Mouse (Mus musculus): Measurements from ENCODE around the gene Polr2f.

Gene Polr2f

DNA sequence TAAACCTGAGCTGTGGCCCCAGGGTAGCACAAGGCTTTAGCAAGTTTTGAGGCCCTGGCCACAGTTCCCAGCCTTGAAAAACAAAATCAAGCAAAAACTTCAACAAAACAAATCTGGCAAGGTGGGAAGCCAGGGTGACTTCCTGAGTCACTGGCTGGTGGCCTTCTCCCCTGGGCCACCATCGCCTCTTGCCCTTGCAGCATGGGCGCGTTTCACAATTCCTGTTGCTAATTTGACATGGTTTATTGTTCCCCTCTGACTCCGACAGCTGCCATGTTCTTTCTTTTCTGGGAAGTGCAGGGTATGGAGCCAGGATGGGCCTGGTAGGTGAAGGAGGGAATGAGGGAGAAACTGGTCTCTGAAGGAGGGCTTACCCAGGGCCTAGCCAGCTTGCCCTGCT, 18.7 kb upstream of the Polr2f start:
- no peak for DNase-seq (ENCODE audit: low read depth, low spot score)

DNA sequence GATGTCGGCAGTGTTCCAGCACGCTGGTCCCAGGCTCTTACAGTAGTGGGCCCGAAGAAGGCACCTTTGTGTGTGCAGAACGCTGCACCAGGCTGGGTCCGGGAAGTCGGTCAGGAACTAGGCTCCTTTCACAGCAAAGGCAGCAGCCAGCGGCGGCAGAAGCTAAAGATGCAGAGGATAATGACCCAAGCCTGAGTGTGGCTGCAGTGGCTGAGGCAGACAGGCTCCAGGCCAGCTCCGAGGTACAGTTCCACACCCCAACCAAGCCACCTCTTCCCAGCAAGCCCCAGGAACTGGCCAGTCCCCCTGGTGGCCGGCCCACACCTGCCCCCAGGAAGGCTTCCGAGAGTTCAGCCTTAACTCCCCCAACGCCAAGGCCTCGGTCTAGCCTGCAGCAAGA, 18.3 kb upstream of the Polr2f start:
- no peak for DNase-seq (ENCODE audit: low read depth, low spot score)

DNA sequence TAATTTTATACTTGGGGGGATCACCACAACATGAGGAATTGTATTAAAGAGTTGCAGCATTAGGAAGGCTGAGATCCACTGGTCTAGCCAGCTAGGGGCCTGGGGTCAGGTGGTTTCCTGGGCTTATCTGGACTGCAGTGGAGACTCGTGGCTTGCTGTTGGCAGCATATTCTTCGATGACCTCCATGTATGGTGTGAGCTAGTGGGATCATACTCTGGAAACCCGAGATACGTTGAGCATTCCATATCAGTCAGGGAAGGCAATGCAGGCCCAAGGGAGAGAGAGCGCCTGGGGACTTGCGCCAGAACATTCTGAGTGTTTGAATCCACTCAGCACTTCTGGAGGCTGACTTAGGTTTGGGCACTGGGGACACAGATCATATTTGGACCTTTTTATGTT, 17.1 kb upstream of the Polr2f start:
- DNase-seq (ENCODE audit: low read depth, low spot score) = no peak

DNA sequence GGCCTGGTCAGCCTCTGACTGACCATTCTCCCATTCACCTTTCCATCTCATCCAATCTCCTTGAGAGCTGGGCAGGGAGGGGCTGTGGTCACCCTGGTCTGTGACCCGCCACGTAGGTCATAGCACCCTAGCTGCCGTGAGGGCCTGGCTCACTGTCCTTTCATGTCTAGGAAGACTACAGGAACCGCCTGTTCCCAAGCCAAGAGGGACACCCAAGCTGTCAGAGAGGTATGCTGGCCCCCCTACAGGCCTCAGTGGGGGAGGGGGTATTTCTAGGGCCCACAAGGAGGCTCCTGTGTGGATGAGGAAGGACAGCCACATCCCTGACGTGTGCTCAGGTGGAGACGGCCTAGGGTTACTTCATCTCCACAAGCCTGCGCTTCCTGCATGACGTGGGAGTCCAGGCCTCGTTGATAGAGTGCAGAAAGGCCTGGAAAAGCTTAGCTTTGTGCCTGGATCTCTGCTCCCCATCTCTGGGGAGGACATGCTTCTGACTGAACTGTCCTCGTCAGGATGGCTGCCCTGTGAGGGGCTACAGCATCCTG, 16.4 kb upstream of the Polr2f start:
- DNase-seq (ENCODE audit: low read depth, low spot score) = no peak

DNA sequence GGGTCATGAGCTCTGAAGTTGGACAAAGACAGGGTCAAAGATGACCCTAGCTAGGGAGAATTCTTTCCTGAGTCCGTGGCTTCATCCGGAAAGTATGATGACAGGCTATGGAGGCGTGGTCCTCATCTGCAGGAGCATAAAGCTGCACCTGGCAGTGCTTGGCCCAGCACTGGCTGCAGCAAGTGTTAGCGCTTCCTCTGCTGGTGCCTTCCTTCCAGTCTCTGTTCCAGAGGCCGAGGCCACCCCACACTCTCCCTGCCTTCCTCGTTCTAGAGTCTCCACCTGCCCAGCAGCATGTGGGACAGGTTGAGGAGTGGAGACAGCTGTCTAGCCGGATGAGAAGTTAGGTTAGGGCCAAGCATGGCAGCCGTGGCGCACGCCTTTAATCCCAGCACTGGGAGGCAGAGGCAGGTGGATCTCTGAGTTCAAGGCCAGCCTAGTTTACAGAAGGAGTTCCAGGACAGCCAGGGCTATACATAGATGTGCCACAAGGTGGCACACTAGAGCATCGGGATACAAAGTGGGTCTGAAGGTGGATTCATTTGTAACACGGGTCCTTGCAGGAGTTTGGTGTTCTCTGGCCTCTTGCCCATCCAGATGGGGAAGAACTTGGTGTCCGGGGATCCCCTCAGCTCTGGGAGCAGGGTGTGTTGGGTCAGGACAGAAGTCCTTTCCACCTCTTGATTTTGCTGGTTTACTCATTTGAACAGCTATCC, 14.4 kb upstream of the Polr2f start:
- peak; percentile 94 for DNase-seq (ENCODE audit: low read depth, low spot score)

DNA sequence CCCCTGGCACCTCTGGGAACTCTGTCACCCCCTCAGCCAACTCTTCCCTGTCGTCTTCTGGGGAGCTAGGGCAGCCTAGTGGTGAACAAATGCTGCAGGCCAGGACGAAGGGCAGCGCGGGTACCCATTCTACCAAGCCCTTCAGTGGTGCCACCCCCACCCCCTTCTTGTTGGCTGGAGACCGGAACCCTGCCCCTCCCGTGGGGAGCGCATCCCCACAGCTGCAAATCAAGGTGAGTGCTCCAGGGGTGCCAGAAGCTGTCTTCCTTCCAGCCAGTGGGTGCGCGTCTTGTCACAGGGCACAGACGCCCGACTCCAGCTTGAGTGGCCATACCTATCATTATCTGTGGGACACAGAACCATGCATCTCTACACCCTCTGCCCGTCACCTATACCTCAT, 13.7 kb upstream of the Polr2f start:
- no peak for DNase-seq (ENCODE audit: low read depth, low spot score)

DNA sequence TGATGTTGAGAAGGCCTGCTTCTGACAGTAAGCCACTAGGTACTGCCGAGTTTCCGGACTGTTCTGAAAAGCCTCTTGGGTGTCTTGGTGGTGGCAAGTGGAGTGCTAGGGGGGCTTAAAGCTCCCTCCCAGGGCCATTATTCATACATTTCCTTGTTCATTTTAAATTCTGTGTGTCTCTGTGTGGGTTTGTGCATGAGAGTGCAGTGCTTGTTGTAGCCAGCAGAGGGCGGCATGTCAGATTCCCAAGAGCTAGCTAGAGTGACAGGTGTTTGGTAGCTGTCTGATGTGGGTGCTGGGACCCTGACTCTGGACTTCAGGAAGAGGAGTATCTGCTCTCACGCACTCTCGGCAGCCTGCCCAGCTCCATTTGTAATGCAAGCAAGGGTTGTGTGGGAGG, 12.6 kb upstream of the Polr2f start:
- peak; percentile 84 for DNase-seq (ENCODE audit: low read depth, low spot score)

DNA sequence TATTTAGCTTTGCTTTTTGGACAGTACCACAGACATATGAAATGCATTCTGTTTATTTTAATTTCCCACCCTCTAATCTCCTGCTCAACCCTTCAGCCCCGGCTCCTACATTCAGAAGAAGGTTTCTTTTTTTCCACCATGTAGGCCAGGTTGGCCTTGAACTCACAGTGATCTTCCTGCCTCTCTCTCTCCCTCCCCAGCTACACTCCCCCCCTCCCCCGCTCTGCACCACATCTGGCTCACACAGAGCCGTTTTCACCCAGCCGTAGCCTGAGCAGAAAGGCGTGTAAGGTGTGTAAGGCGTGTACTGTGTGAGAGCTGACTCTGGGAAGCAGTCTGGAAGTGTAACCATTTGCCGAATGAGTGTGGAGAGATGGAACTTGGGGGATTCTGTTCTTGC, 11.5 kb upstream of the Polr2f start:
- DNase-seq (ENCODE audit: low read depth, low spot score) = no peak

DNA sequence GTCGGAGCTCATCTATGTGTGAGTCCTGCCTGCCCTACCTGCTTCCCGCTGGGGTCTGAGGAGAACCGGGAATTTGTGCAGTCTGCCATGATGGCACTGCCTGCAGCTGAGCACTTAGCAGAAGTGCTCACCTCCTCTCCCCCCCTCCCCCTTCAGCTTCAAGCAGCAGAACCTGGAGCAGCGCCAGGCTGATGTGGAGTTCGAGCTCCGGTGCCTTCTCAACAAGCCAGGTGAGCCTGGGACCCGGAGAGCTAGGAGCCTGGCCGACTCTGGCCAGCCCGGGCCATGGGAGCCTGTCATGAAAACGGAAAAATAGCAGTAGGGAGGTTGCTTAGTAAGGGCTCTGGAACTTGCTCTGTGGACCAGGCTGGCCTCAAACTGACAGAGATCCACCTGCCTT, 10.0 kb upstream of the Polr2f start:
- DNase-seq (ENCODE audit: low read depth, low spot score) = no peak

DNA sequence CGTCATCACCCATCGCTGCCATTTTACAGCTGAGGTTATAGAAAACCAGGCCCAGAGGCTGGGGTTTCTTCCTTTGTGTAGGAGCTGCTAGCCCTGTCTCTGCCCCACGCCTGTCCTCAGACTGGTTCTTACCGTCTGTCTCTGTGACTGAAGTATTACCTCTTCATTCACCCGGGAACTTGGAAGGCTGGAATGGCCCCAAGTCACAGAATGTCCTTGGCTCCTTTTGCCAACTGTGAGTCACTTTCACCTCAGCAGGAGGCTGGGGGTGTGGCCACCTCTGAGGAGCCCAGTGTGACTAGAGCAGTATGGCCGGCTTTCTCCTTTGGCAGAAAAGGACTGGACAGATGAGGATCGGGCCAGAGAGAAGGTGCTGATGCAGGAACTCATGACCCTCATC, 9.4 kb upstream of the Polr2f start:
- peak; percentile 65 for DNase-seq (ENCODE audit: low read depth, low spot score)

DNA sequence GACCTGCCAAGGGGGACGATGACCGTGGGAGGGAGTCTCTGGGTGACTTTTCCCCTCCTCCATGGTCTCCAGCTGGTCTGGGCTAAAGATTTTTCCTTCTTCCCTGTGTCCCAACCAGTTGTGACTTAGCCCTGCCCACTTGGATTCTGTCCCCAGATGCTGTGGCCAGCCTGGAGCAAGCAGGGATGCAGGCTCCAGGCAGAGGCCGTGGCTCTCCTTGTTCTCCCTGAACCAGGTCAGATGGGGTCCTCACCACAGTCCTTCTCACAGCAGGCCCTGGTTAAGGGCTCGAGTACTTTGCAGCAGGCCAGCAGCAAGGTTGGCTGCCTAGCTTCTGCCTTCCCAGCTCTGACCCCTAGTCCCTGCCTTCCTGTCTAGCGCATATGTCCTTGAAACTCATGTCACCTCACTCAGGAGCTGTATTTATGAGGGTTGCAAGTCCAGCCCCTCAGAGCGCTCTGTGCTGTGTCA, 7.6 kb upstream of the Polr2f start:
- DNase-seq (ENCODE audit: low read depth, low spot score) = no peak

DNA sequence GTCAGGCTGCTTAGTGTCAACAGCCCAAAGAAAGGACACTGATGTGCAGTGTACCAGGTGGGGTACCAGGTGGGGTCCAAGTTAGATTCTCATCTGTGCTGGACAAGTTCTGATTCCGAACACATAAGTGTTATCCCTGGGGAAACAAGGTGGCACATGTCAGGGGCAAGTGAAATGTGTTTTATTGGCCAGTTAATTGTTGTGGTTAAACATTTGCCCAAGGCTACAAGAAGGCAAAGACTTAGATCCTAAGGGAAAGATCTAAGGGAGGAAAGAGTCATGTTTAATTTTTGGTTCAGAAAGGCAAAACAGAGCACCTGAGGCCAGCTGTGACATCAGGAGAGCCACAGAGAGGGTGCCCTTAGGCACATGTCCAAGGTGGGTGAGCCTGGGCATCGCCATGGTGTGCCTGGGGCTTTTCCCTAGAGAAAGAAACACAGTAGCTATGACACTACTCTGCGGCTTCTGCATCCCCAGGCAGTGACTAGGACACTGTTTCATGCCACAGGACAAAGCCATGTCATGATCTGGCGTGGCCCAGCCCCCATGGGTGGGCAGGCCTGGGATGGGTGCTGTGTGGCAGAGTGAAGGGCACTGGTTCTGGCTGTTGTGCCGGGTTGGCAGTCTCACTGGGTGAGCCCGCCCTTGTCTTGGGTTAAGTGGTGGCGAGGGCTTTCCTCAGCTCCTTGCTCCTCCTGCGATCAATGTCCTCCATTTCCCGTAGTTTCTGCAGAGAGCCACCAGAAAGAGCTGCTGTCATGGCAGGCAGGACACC, 6.1 kb upstream of the Polr2f start:
- DNase-seq (ENCODE audit: low read depth, low spot score) = no peak

DNA sequence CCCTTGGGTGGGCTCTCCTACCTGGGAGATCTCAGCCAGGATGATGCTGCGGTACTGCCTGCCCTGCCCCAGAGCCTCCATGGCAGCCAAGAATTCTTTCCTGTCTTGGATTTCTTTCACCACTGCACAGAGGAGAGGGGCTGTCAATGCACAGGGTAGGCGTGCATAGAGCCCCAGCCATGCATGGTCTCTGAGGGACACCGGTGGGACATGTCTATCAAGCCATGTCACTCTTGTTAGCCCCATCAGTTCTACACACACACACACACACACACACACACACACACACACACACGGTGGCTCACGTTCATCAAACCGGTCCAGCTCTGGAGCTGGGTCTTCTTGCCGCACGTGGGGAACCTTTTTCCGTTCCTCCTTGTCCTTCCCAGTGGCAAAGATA, 5.5 kb upstream of the Polr2f start:
- DNase-seq (ENCODE audit: low read depth, low spot score) = no peak

DNA sequence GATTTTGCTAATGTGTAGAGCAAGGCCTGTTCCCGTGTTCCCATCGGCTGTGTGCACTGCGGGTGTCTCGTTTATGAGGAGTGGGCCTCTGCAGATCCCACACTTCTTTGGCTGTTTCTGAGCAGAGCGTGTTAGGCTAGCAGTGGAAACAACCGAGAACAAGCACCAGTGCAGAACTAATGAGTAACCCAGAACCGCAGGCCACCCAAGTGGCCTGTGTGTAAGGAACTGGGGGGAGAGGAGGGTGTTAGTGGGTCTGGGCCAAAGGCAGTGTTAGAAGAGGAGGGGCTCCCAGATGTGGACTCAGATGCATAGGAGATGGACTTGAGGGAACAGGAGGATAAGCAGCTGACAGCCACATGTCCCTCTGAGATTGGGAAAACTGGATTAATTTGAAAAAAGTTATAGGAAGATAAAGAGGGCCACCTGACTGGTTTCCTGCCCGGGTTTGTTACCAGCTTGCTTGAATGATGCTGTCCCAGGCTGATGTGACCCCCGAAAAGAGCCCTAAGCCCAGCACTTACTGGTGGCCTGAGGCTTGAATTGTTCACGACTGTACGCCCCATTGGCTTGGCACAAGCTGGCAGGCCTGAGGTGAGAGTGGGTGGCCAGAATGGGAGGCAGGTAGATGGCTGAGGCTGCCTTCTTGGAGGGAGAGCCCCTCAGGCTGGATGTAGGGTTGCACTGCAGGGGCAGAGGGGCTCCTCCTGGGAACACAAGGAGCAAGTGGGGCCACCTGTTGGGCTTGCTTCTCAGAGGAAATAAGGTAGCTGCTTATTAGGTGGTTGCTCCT, 4.8 kb upstream of the Polr2f start:
- no peak for DNase-seq (ENCODE audit: low read depth, low spot score)

DNA sequence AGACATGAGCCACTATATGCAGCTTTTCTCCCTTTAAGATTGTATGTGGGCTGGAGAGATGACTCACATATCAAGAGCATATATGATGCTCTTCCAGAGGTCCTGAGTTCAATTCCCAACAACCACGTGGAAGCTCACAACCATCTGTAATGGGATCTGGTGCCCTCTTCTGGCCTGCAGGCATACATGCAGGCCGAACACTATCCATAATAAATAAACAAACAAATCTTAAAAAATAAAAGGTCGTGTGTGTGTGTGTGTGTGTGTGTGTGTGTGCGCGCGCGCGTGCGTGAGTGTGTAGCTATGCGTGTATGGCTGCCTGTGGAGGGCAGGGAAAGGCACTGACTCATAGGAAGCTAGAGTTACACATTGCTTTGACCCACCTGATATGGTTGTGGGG, 1.2 kb upstream of the Polr2f start:
- DNase-seq (ENCODE audit: low read depth, low spot score) = peak; percentile 59

DNA sequence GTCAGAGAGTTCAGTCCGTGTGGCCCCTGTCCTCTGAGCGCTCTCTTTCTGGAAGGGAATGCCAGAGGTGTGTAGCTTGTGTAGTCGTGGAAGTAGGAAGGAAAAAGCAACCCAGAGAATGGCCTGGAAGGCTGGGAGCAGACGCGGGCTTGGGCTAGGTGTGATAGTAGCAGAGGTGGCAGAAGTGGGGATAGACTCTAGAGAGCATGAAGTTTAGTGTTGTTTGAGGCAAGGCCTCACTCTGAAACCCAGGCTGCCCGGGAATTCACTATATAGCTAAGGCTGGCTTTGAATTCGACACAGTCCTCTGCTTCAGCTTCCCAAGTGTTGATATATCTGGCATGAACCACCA, 733 bp downstream of the Polr2f start:
- DNase-seq (ENCODE audit: low read depth, low spot score) = no peak

DNA sequence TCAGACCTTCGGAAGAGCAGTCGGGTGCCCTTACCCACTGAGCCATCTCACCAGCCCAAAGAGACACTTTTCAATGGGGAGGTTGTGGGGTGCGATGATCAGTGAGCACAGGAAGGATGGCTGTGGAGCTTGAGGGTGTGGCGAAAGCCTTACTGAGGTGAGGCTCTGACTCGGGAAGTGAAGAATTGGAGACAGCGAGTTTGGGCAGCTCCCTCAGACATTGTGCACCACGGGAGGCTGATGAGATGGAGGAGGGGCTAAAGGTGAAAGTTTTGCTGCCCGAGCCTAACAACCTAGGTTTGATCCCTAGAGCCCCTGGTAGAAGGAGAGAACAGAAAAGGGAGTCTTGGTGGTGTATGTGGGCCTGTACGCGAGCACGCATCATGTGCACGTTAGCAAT, 2.5 kb downstream of the Polr2f start:
- peak; percentile 79 for DNase-seq (ENCODE audit: low read depth, low spot score)

DNA sequence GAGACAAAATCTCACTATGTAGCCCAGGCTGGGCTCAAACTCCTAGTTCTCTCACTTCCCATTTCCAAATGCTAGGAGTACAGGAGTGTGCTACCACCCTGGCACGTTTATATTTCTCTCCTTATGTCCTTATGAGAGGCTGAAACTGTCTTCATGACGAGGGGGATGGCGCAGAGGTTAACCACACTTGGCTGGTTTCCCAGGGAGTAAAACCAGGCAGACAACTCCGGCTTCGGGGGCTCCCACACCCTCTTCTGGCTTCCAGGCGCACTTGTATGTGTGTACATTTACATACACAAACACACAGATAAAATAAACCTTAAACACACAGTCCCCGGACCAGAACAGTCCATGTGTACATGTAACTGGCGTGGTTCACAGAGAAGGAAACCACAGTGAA, 3.2 kb downstream of the Polr2f start:
- no peak for DNase-seq (ENCODE audit: low read depth, low spot score)

DNA sequence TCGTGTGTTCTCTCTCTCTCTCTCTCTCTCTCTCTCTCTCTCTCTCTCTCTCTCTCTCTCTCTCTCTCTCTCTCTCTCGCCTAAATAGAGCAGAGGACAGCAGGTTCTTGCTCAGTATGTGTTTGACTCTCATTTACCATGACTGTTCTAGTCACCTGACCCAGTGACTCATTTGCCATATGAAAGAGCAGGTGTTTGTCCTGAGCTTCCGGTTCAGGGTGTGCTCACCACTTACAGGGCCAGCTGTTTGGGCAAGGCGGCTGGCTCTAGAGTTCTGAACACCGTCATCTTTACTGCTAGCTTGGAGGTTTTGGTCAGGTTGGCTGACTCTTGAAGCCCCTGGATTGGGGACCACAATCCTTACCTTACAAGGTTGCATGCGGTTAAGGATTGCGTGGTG, 4.7 kb downstream of the Polr2f start:
- peak; percentile 55 for DNase-seq (ENCODE audit: low read depth, low spot score)

DNA sequence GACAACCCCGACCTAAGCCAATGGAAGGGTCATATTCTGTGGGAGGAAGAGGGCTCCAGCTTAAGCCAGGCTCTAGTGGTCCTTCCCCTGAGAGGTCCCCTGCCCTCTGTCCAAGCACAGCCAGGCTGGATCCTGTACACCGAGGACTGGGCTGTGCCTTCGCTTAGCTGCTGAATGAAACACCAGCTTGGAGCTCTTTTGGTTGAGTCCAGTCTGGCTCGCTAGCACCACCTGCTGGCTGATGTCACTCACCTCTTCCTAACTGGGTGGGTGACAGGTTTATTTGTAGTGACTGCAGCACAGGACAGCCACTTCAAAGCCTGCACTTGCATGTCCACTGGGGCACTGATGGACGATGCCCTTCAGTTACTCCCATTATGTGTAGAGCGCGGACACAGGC, 7.7 kb downstream of the Polr2f start:
- peak; percentile 89 for DNase-seq (ENCODE audit: low read depth, low spot score)

DNA sequence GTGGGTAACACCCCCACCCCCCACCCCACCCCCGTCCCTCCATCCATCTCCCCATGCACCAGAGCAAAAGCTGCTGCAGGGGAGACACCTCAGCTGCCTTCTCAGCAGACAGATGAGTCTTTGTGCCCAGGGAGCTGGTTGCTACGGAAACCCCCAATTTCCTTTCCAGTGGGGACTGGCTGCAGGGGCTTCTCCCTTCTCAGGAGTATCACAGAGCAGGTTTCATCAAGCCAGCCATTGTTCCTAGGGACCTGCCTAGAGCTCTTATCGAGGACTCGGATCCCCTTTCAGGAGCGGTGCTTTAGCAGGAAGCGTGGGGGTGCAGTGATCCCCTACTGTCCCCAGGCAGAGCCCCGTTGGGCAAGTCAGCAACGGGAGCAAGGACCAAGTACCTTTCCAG, 11.1 kb downstream of the Polr2f start:
- no peak for DNase-seq (ENCODE audit: low read depth, low spot score)

DNA sequence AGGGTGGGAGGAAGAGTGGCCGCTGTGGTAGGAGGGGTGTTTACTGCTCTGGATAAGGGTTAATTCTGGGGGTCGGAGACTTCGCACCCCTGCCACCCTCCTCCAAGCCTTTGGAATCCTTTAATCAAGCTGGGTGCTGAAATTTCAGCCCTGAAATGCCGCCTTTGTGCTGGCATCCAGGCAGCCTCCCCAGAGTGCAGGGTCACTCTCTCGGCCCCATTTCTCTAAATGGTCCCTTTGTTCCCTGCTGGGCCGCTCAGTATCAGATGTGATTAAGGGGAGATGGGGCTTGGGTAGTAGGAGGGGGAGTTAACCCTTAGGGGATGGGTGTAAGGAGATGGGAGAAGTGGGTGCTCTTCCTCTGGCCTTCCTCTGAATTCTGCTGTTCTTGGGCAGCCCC, 11.9 kb downstream of the Polr2f start:
- DNase-seq (ENCODE audit: low read depth, low spot score) = no peak

All from ZHBTc4 (cell line).